Mouse (Mus musculus): ENCODE data around the gene Vstm2a.

DNA sequence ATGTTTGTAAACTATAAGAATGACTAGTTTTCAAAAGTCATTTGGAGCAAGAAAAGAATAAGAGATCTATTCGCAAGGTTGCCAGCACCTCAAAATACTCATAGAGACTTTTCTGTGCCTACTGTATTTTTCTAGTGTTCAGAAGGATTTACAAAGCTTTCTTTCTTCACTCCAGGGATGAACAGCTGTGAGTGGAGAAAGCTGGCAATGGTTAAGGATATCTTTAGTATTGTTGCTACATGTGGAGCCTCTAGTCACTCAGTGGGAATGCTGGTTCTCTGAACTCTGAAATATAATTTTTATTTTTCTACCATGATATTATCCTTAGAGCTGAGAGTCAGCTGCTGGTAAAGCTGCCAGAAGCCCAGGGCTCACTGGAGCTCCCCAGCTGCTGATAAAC is 10.9 kb downstream of the Vstm2a start:
- no peak for TF ChIP-seq CTCF (IDR thresholded peaks at IDR 0.05)
- TF ChIP-seq EP300 (IDR thresholded peaks at IDR 0.05; ENCODE audit: insufficient read depth, low read depth, low read length) = no peak

Measured in heart, adult 2 months (tissue).